Mouse (Mus musculus) spleen, adult 2 months (tissue): ENCODE results near the gene Sec14l2. TPM values are rescaled to one million over a fixed set of nuclear protein-coding genes. Genes with fewer than 3 reads are reported as not detected.
"Not testable (repeated sequence)": the region's sequence is repeated elsewhere in the genome, so short reads cannot be mapped to it uniquely, and the experiment has no call there.

Source experiments
- DNase-seq, 2 experiments: peaks; one replicate each; pipeline versions ENCODE4 v3.0.0 to v3.0.0-alpha.2; 2012 to 2021; ENCODE audit warnings: low spot score in 2 of 2, low read depth in 1 of 2
- H3K27ac ChIP-seq: fragments of 200-500 bp; 2 replicates; pipeline ENCODE4 v1.5.1; 2012; ENCODE audit warnings: low read length, inconsistent platforms; ENCODE audit not compliant: insufficient read depth
- H3K27me3 ChIP-seq: fragments of 200-500 bp; 2 replicates; pipeline ENCODE4 v1.6.1; 2012; ENCODE audit warnings: mild to moderate bottlenecking, moderate library complexity, low read length, inconsistent platforms; ENCODE audit not compliant: control insufficient read depth, insufficient read depth
- H3K36me3 ChIP-seq: fragments of 200-500 bp; 2 replicates; pipeline ENCODE4 v1.6.1; 2012; ENCODE audit warnings: mild to moderate bottlenecking, low read length, inconsistent platforms; ENCODE audit not compliant: control insufficient read depth, insufficient read depth
- H3K4me1 ChIP-seq: fragments of 200-500 bp; 2 replicates; pipeline ENCODE4 v1.6.1; 2011; ENCODE audit warnings: inconsistent platforms; ENCODE audit not compliant: control insufficient read depth, insufficient read depth, insufficient read length
- H3K4me3 ChIP-seq: fragments of 200-500 bp; 2 replicates; pipeline ENCODE4 v1.5.1; 2011; ENCODE audit warnings: mild to moderate bottlenecking, inconsistent platforms; ENCODE audit not compliant: insufficient read depth, insufficient read length; ENCODE audit errors: extremely low read depth
- CTCF ChIP-seq: fragments of 200-500 bp; IDR thresholded peaks from 2 replicates; pipeline ENCODE4 v1.5.1; 2011; ENCODE audit warnings: mild to moderate bottlenecking, inconsistent platforms; ENCODE audit not compliant: insufficient read depth, insufficient read length, insufficient replicate concordance; ENCODE audit errors: extremely low read depth
- POLR2A ChIP-seq: fragments of 200-500 bp; IDR thresholded peaks from 2 replicates; pipeline ENCODE4 v1.6.1; 2011; ENCODE audit warnings: low read depth, low read length, inconsistent platforms
- WGBS: fragments of 180-500 bp; shearing (Covaris S2); methylation state at CpG from one replicate; pipeline ENCODE4 v1.1.7; 2018; 5-methylcytosine and 5-hydroxymethylcytosine counted together
- polyA plus RNA-seq: library from polyadenylated mRNA; depleted of rRNA; stranded (reverse); fragments of >200 nt; gene quantifications from 2 replicates; pipeline ENCODE4 v1.2.3, GENCODE M21; 2012

Gene Sec14l2
- polyA plus RNA-seq, 1 experiment: 1.9 TPM

GRCm38 (mm10) chr11:4112861-4113260 is 10.4 kb downstream of the Sec14l2 start:
- TF ChIP-seq POLR2A: no peak
- TF ChIP-seq CTCF: no peak
- H3K27ac ChIP-seq: no peak overlapping the region
- no peak for DNase-seq

GRCm38 (mm10) chr11:4112033-4112432 is 11.2 kb downstream of the Sec14l2 start:
- 86% methylated on average over 4 of the region's 4 CpGs for WGBS
- TF ChIP-seq POLR2A: no peak
- no peak for TF ChIP-seq CTCF
- no peak overlapping the region for H3K27ac ChIP-seq

More at GRCm38 (mm10) chr11:4112861-4113260, 10.4 kb downstream of the Sec14l2 start:
- no peaks in the 10 kb centered on the region for H3K27me3 ChIP-seq
- no peaks in the 10 kb centered on the region for H3K36me3 ChIP-seq
- H3K4me3 ChIP-seq: no peak overlapping the region
- no peaks in the 10 kb centered on the region for H3K4me1 ChIP-seq
- WGBS: 90% methylated on average over 6 of the region's 6 CpGs

GRCm38 (mm10) chr11:4108691-4109090 is 14.5 kb downstream of the Sec14l2 start:
- 87% methylated on average over 7 of the region's 7 CpGs for WGBS
- Histone ChIP-seq H3K4me3 (no peak overlapping the region), H3K27me3 (no peaks in the 10 kb centered on the region), H3K27ac (no peak overlapping the region), H3K4me1 (no peaks in the 10 kb centered on the region), H3K36me3 (no peaks in the 10 kb centered on the region)
- no peak for DNase-seq
- TF ChIP-seq CTCF: no peak
- no peak for TF ChIP-seq POLR2A

More at GRCm38 (mm10) chr11:4112033-4112432, 11.2 kb downstream of the Sec14l2 start:
- Histone ChIP-seq H3K36me3 (no peaks in the 10 kb centered on the region), H3K27me3 (no peaks in the 10 kb centered on the region), H3K4me1 (no peaks in the 10 kb centered on the region), H3K4me3 (no peak overlapping the region)
- no peak for DNase-seq

- not testable (repeated sequence) for DNase-seq, H3K27ac ChIP-seq, H3K36me3 ChIP-seq
These were observed 15.3 kb downstream of the Sec14l2 start for GRCm38 (mm10) chr11:4107901-4108300.

GRCm38 (mm10) chr11:4105444-4105843 is 17.8 kb downstream of the Sec14l2 start:
- H3K4me3 ChIP-seq: no peak overlapping the region

More at GRCm38 (mm10) chr11:4107901-4108300, 15.3 kb downstream of the Sec14l2 start:
- 95% methylated on average over 6 of the region's 6 CpGs for WGBS
- H3K27me3 ChIP-seq, H3K4me3 ChIP-seq, H3K4me1 ChIP-seq: not testable (repeated sequence)

GRCm38 (mm10) chr11:4104989-4105388 is 18.2 kb downstream of the Sec14l2 start:
- Histone ChIP-seq H3K4me1 (no peaks in the 10 kb centered on the region), H3K27me3 (no peaks in the 10 kb centered on the region), H3K27ac (no peak overlapping the region), H3K36me3 (no peaks in the 10 kb centered on the region), H3K4me3 (no peak overlapping the region)
- TF ChIP-seq CTCF: no peak
- no peak for TF ChIP-seq POLR2A
- DNase-seq: no peak
- 96% methylated on average over 5 of the region's 5 CpGs for WGBS

More at GRCm38 (mm10) chr11:4105444-4105843, 17.8 kb downstream of the Sec14l2 start:
- Histone ChIP-seq H3K27ac (no peak overlapping the region), H3K36me3 (no peaks in the 10 kb centered on the region), H3K27me3 (no peaks in the 10 kb centered on the region), H3K4me1 (no peaks in the 10 kb centered on the region)
- no peak for DNase-seq
- WGBS: 83% methylated on average over 6 of the region's 6 CpGs
- TF ChIP-seq POLR2A (no peak), CTCF (no peak)

GRCm38 (mm10) chr11:4103522-4103921 is 19.7 kb downstream of the Sec14l2 start:
- Histone ChIP-seq H3K4me3 (no peak overlapping the region), H3K36me3 (no peaks in the 10 kb centered on the region), H3K27me3 (no peaks in the 10 kb centered on the region), H3K4me1 (no peaks in the 10 kb centered on the region), H3K27ac (no peak overlapping the region)
- no peak for DNase-seq
- WGBS: 88% methylated on average over 14 of the region's 14 CpGs
- TF ChIP-seq CTCF (no peak), POLR2A (no peak)
